Mouse (Mus musculus): Measurements from ENCODE around the gene Ptpn7.
"Not testable (repeated sequence)": the region's sequence is repeated elsewhere in the genome, so short reads cannot be mapped to it uniquely, and the experiment has no call there.

Ptpn7 gene

GRCm38 (mm10) chr1:135188197-135188596 lies 55.7 kb downstream of the Ptpn7 start:
- no peak for DNase-seq

GRCm38 (mm10) chr1:135189186-135189585 lies 56.7 kb downstream of the Ptpn7 start:
- no peak for DNase-seq

GRCm38 (mm10) chr1:135194335-135194734 lies 61.8 kb downstream of the Ptpn7 start:
- DNase-seq: not testable (repeated sequence)

All from kidney, adult 11 months (tissue).